9 mouse cellular contexts compared by ENCODE assay signal in genomic region chr14:54227911-54228451, GRCm38 (mm10). TPM values are rescaled to one million over a fixed set of nuclear protein-coding genes. Genes with fewer than 3 reads are reported as not detected.
A peak's percentile ranks its signal among the peaks of the same experiment; 100 is the strongest.
DNase-seq lines count a peak whose midpoint lies in the region; ATAC-seq and TF ChIP-seq lines count a peak whose summit lies in the region.
"Had no signal": no experiment of that assay in that cellular context is flagged by ENCODE, and none has a peak within 500 bp of the region (broad histone marks: within the 10 kb centered on the region; RNA-seq: fewer than 3 reads in every experiment).

No protein-coding gene starts in this region.

- H3K27me3 ChIP-seq in forebrain, embryonic 15.5 days, result no peaks in the 10 kb centered on the region
- no peaks in the 10 kb centered on the region for H3K27me3 ChIP-seq in lung, embryonic 15.5 days

- TF ChIP-seq CTCF in layer of hippocampus, adult 2 months (conservative IDR thresholded peaks at IDR 0.05), result peak; percentile 90

- H3K9ac ChIP-seq in ES-E14 (ENCODE audit: insufficient read depth, low read depth, low read length, poor library complexity, severe bottlenecking), result no peak overlapping the region
- H3K9ac ChIP-seq in forebrain, embryonic 15.5 days (replicated peaks), result peak overlapping the region; percentile 61
- peak overlapping the region; percentile 17 for H3K9ac ChIP-seq in lung, embryonic 15.5 days

- no peak for DNase-seq in ES-E14 (ENCODE audit: low read depth, low spot score)
- DNase-seq in cerebellum, adult 18-20 months, result peak; percentile 64 to 80
- DNase-seq in heart, postnatal 4 days, result peak; percentile 80
- DNase-seq in layer of hippocampus, adult 2 months (ENCODE audit: low spot score in 2 of 2), result peak; percentile 55 to 73
- DNase-seq in ovary, postnatal 14 days (ENCODE audit: low spot score), result peak; percentile 63
- peak; percentile 86 for DNase-seq in thymus, postnatal 10 days (ENCODE audit: low spot score in 2 of 2)

- under 1% methylated on average over 10 of the region's 10 CpGs for WGBS in forebrain, embryonic 15.5 days
- WGBS in lung, embryonic 15.5 days, result 0% methylated on average over 10 of the region's 10 CpGs

- in situ Hi-C loops in ES-E14 (cut with MboI; ENCODE audit: low sequenced_read_pairs in 2 of 2, unreplicated experiment in 2 of 2), result loop anchor here in 1 of 2 experiments (10.0 kb wide), 1 partner anchor 163 kb away; no protein-coding TSS in a partner anchor

- ATAC-seq in forebrain, embryonic 15.5 days (replicated peaks), result peak; percentile 80
- ATAC-seq in lung, embryonic 15.5 days (ENCODE audit: borderline replicate concordance, extremely low read depth, low FRiP score, low TSS enrichment), result peak; percentile 57

- no peaks in the 10 kb centered on the region for H3K36me3 ChIP-seq in ES-E14 (ENCODE audit: control insufficient read depth, insufficient read depth, low read length, poor library complexity, severe bottlenecking)
- H3K36me3 ChIP-seq in forebrain, embryonic 15.5 days, result no peaks in the 10 kb centered on the region
- no peaks in the 10 kb centered on the region for H3K36me3 ChIP-seq in lung, embryonic 15.5 days

- H3K4me1 ChIP-seq in ES-E14 (ENCODE audit: control insufficient read depth in 2 of 2, insufficient read depth in 2 of 2, low read length in 2 of 2, poor library complexity in 1 of 2), result peaks cover 3 to 27% of the 10 kb centered on the region in 2 experiments; a peak in 3 of 4 replicates
- H3K4me1 ChIP-seq in forebrain, embryonic 15.5 days, result peaks cover 17% of the 10 kb centered on the region
- H3K4me1 ChIP-seq in lung, embryonic 15.5 days, result peaks cover 47% of the 10 kb centered on the region

- no peaks in the 10 kb centered on the region for H3K9me3 ChIP-seq in ES-E14 (ENCODE audit: control insufficient read depth, insufficient read depth, low read depth, low read length)
- no peaks in the 10 kb centered on the region for H3K9me3 ChIP-seq in forebrain, embryonic 15.5 days
- no peaks in the 10 kb centered on the region for H3K9me3 ChIP-seq in lung, embryonic 15.5 days

- no peak overlapping the region for H3K27ac ChIP-seq in ES-E14 (ENCODE audit: insufficient read depth, low read depth, low read length, poor library complexity, severe bottlenecking)
- peak overlapping the region; percentile 71 for H3K27ac ChIP-seq in forebrain, embryonic 15.5 days (replicated peaks)
- peak overlapping the region; percentile 86 for H3K27ac ChIP-seq in layer of hippocampus, adult 2 months
- H3K27ac ChIP-seq in lung, embryonic 15.5 days, result peak overlapping the region; percentile 65

- peak overlapping the region; percentile 62 for H3K4me2 ChIP-seq in forebrain, embryonic 15.5 days (replicated peaks)
- H3K4me2 ChIP-seq in lung, embryonic 15.5 days, result peak overlapping the region; percentile 57

- H3K4me3 ChIP-seq in ES-E14 (ENCODE audit: insufficient read depth in 1 of 2, low read depth in 1 of 2, low read length in 2 of 2, poor library complexity in 1 of 2, severe bottlenecking in 1 of 2), result peak overlapping the region in 1 of 2 experiments; percentile 47; a peak in 2 of 4 replicates
- peak overlapping the region; percentile 29 for H3K4me3 ChIP-seq in forebrain, embryonic 15.5 days
- H3K4me3 ChIP-seq in layer of hippocampus, adult 2 months, result peak overlapping the region; percentile 49
- H3K4me3 ChIP-seq in lung, embryonic 15.5 days, result peak overlapping the region; percentile 29

TF ChIP-seq in ES-E14, 5 proteins besides CTCF, POLR2A, EP300 and RAD21:
- 0 out of 2 replicates have a peak, but pooled peaks have one; percentile 16 for TF ChIP-seq HCFC1 (IDR thresholded peaks at IDR 0.05; ENCODE audit: borderline replicate concordance, insufficient read depth, low read length)
- no peak; the same call in 1 of the 2 replicates for TF ChIP-seq ZNF384 (IDR thresholded peaks at IDR 0.05; ENCODE audit: low read depth, low read length)
- peak; percentile 97 for TF ChIP-seq ZC3H11A (IDR thresholded peaks at IDR 0.05; ENCODE audit: borderline replicate concordance, low read depth, low read length)
TF ChIP-seq in ES-E14: peak in this region for 2.

RNA-seq across cellular contexts. Expression of gene Dad1, which starts 25.9 kb away (rescaled TPM):
- total RNA-seq in ES-E14 (2012; rRNA removed), result 174 and 382 TPM in 2 replicates
- 286 and 291 TPM in 2 replicates for polyA plus RNA-seq in forebrain, embryonic 15.5 days (2015; fragmentation: Nextera tagmentation; extraction: Ambion mirVana)
- 100 to 1,000 TPM; 132 to 145 TPM for total RNA-seq in heart, postnatal 4 days (2021)
- 100 to 1,000 TPM; 119 to 121 TPM for total RNA-seq in layer of hippocampus, adult 2 months (2021)
- polyA plus RNA-seq in lung, embryonic 15.5 days (2015; fragmentation: Nextera tagmentation; extraction: Ambion mirVana), result 398 and 402 TPM in 2 replicates

RNA-seq across cellular contexts. Expression of gene Abhd4, which starts 26.0 kb away (rescaled TPM):
- total RNA-seq in ES-E14 (2012; rRNA removed), result 17.6 and 26.3 TPM in 2 replicates
- polyA plus RNA-seq in forebrain, embryonic 15.5 days (2015; fragmentation: Nextera tagmentation; extraction: Ambion mirVana), result 47.7 and 53.9 TPM in 2 replicates
- 10 to 100 TPM; 65.0 to 65.1 TPM for total RNA-seq in heart, postnatal 4 days (2021)
- total RNA-seq in layer of hippocampus, adult 2 months (2021), result 10 to 100 TPM; 49.8 to 55.1 TPM
- polyA plus RNA-seq in lung, embryonic 15.5 days (2015; fragmentation: Nextera tagmentation; extraction: Ambion mirVana), result 49.6 and 52.2 TPM in 2 replicates

RNA-seq across cellular contexts. Expression of gene Olfr49, which starts 56.8 kb away (rescaled TPM):
- total RNA-seq in ES-E14 (2012; rRNA removed), result not detected in 2 replicates
- not detected in 2 replicates for polyA plus RNA-seq in forebrain, embryonic 15.5 days (2015; fragmentation: Nextera tagmentation; extraction: Ambion mirVana)
- total RNA-seq in heart, postnatal 4 days (2021), result not detected
- not detected for total RNA-seq in layer of hippocampus, adult 2 months (2021)
- polyA plus RNA-seq in lung, embryonic 15.5 days (2015; fragmentation: Nextera tagmentation; extraction: Ambion mirVana), result not detected in 2 replicates
- total RNA-seq: left cerebral cortex, adult 8-10 months had no signal
